Mouse (Mus musculus) cerebellum, adult 9-11 months (tissue): ENCODE data around the gene Gm10198.

ENCODE experiments used
- DNase-seq: peaks from one replicate; pipeline ENCODE4 v3.0.0; 2022

The Gm10198 gene

GRCm38 (mm10) chr13:111592485-111592884 lies at the start of gene Gm10198:
Gm10198 (plus strand) TSS chr13:111592785.
- no peak for DNase-seq

GRCm38 (mm10) chr13:111545286-111545685 lies 47.3 kb upstream of the Gm10198 start:
- no peak for DNase-seq

GRCm38 (mm10) chr13:111552769-111553168 lies 39.8 kb upstream of the Gm10198 start:
- no peak for DNase-seq

- no peak for DNase-seq
Measured at GRCm38 (mm10) chr13:111553182-111553581, 39.4 kb upstream of the Gm10198 start.

GRCm38 (mm10) chr13:111553941-111554340 lies 38.6 kb upstream of the Gm10198 start:
- DNase-seq, result no peak

- no peak for DNase-seq
Measured at GRCm38 (mm10) chr13:111555333-111555732, 37.3 kb upstream of the Gm10198 start.

GRCm38 (mm10) chr13:111556375-111556774 lies 36.2 kb upstream of the Gm10198 start:
- no peak for DNase-seq

- DNase-seq, result no peak
Measured at GRCm38 (mm10) chr13:111560152-111560551, 32.4 kb upstream of the Gm10198 start.

GRCm38 (mm10) chr13:111562595-111562994 lies 30.0 kb upstream of the Gm10198 start:
- no peak for DNase-seq

GRCm38 (mm10) chr13:111574196-111574595 lies 18.4 kb upstream of the Gm10198 start:
- DNase-seq, result no peak

- DNase-seq, result no peak
Measured at GRCm38 (mm10) chr13:111577177-111577576, 15.4 kb upstream of the Gm10198 start.

GRCm38 (mm10) chr13:111580054-111580453 lies 12.5 kb upstream of the Gm10198 start:
- no peak for DNase-seq

- DNase-seq, result no peak
Measured at GRCm38 (mm10) chr13:111598111-111598510, 5.5 kb downstream of the Gm10198 start.

GRCm38 (mm10) chr13:111601383-111601782 lies 8.8 kb downstream of the Gm10198 start:
- DNase-seq, result no peak

GRCm38 (mm10) chr13:111604826-111605225 lies 12.2 kb downstream of the Gm10198 start:
- no peak for DNase-seq

GRCm38 (mm10) chr13:111616168-111617125 lies 23.9 kb downstream of the Gm10198 start:
- DNase-seq, result no peak

GRCm38 (mm10) chr13:111620433-111620832 lies 27.8 kb downstream of the Gm10198 start:
- DNase-seq, result no peak

GRCm38 (mm10) chr13:111622425-111622824 lies 29.8 kb downstream of the Gm10198 start:
- no peak for DNase-seq

GRCm38 (mm10) chr13:111623112-111623511 lies 30.5 kb downstream of the Gm10198 start:
- DNase-seq, result no peak

- DNase-seq, result no peak
Measured at GRCm38 (mm10) chr13:111624115-111624514, 31.5 kb downstream of the Gm10198 start.

GRCm38 (mm10) chr13:111634163-111635160 lies 41.9 kb downstream of the Gm10198 start:
- DNase-seq, result no peak

GRCm38 (mm10) chr13:111640319-111640718 lies 47.7 kb downstream of the Gm10198 start:
- no peak for DNase-seq
